9 mouse cellular contexts compared by ENCODE assay signal in the genomic region with DNA sequence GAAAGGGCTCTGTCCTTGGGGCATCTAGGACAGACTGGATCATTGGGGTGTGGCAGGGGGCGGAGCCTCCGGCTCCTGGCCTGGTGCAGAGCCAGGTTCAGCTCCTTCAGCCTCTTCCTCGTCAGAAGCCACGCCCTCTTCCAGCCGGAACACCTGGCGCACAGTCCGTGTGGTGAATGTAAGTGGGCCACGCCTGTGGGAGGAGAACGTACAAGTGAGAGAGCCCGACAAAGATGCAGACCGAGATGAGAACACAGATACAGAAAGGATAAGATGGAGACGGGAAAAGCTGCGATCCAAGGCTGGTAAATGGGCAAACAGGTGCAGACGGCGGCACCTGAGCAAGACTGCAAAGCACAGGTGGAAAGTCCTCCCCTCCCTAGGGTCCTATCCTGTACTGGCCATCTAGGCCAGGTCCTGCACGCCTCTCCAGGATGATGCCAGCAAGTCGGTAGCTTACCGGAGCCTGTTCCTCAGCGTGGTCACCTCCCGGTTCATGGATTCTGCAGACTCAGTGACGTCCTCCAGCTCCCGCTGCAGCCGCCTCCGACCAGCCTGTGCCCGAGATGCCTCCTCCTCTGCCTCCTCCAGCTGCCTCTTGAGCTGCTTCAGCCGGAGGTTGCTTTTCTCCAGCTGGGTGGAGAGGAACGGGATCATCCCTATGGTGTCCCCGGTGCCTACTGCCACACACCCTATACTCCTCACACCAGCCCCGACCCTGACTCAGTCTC. TPM values are rescaled to one million over a fixed set of nuclear protein-coding genes. Genes with fewer than 3 reads are reported as not detected.
DNase-seq lines count a peak whose midpoint lies in the region; ATAC-seq and TF ChIP-seq lines count a peak whose summit lies in the region.
"Had no signal": no experiment of that assay in that cellular context is flagged by ENCODE, and none has a peak within 500 bp of the region (broad histone marks: within the 10 kb centered on the region; RNA-seq: fewer than 3 reads in every experiment).

No protein-coding gene starts in this region.

- no peaks in the 10 kb centered on the region for H3K27me3 ChIP-seq in ES-Bruce4 (ENCODE audit: control insufficient read depth, insufficient read depth, low read length, poor library complexity, severe bottlenecking)
- peaks cover 54% of the 10 kb centered on the region for H3K27me3 ChIP-seq in embryonic facial prominence, embryonic 12.5 days
- peaks cover 24% of the 10 kb centered on the region for H3K27me3 ChIP-seq in lung, embryonic 16.5 days (ENCODE audit: control insufficient read depth, insufficient read depth, low read depth, low read length)
- H3K27me3 ChIP-seq in thymus, adult 2 months (ENCODE audit: control insufficient read depth, insufficient read depth, low read length), result peaks cover 6% of the 10 kb centered on the region; the same call in 1 of the 2 replicates

- peak overlapping the region; percentile 29 for H3K27ac ChIP-seq in ES-Bruce4 (ENCODE audit: insufficient read depth, low read length)
- H3K27ac ChIP-seq in embryonic facial prominence, embryonic 12.5 days, result no peak overlapping the region
- no peak overlapping the region for H3K27ac ChIP-seq in lung, embryonic 16.5 days (ENCODE audit: low read length)
- no peak overlapping the region for H3K27ac ChIP-seq in thymus, adult 2 months (ENCODE audit: control insufficient read depth, insufficient read depth, low read length)
- H3K27ac ChIP-seq: lung, embryonic 15.5 days had no signal

- H3K4me2 ChIP-seq in embryonic facial prominence, embryonic 12.5 days (replicated peaks), result peak overlapping the region; percentile 12; the same call in 1 of the 2 replicates
- H3K4me2 ChIP-seq in lung, embryonic 16.5 days (ENCODE audit: low read depth, low read length), result no peak overlapping the region
- H3K4me2 ChIP-seq: lung, embryonic 15.5 days had no signal

- TF ChIP-seq POLR2A in ES-Bruce4 (IDR thresholded peaks at IDR 0.05; ENCODE audit: insufficient read depth, low read length), result no peak
- TF ChIP-seq POLR2A in thymus, adult 2 months (IDR thresholded peaks at IDR 0.05; ENCODE audit: control insufficient read depth, extremely low read depth, insufficient read depth, low read length, poor library complexity), result no peak

- H3K9me3 ChIP-seq in ES-Bruce4 (replicated peaks; ENCODE audit: control insufficient read depth, insufficient read depth, low read length, poor library complexity, severe bottlenecking), result no peaks in the 10 kb centered on the region
- H3K9me3 ChIP-seq in embryonic facial prominence, embryonic 12.5 days, result no peaks in the 10 kb centered on the region
- H3K9me3 ChIP-seq in lung, embryonic 16.5 days (ENCODE audit: control insufficient read depth, low read length), result no peaks in the 10 kb centered on the region
- H3K9me3 ChIP-seq: lung, embryonic 15.5 days had no signal

- no peak for TF ChIP-seq CTCF in ES-Bruce4 (IDR thresholded peaks at IDR 0.05; ENCODE audit: low read depth, low read length)
- TF ChIP-seq CTCF in thymus, adult 2 months (IDR thresholded peaks at IDR 0.05; ENCODE audit: borderline replicate concordance, control insufficient read depth, extremely low read depth, insufficient read depth, low read length, poor library complexity), result no peak

- DNase-seq in frontal cortex, postnatal 10 days (ENCODE audit: low spot score in 2 of 2), result no peak
- no peak for DNase-seq in gastrocnemius, adult 18-20 months (ENCODE audit: low spot score)
- no peak for DNase-seq in gastrocnemius, postnatal 10 days
- DNase-seq in thymus, adult 2 months, result no peak

- peak overlapping the region; percentile 7; the same call in 1 of the 2 replicates for H3K9ac ChIP-seq in ES-Bruce4 (ENCODE audit: low read depth, poor library complexity, severe bottlenecking)
- no peak overlapping the region for H3K9ac ChIP-seq in embryonic facial prominence, embryonic 12.5 days
- H3K9ac ChIP-seq in lung, embryonic 16.5 days (ENCODE audit: low read length), result no peak overlapping the region
- H3K9ac ChIP-seq: lung, embryonic 15.5 days had no signal

- H3K36me3 ChIP-seq in ES-Bruce4 (ENCODE audit: control insufficient read depth, insufficient read depth, low read length, poor library complexity, severe bottlenecking), result no peaks in the 10 kb centered on the region
- H3K36me3 ChIP-seq in embryonic facial prominence, embryonic 12.5 days, result no peaks in the 10 kb centered on the region
- H3K36me3 ChIP-seq in lung, embryonic 16.5 days (ENCODE audit: control insufficient read depth, insufficient read depth, low read length), result no peaks in the 10 kb centered on the region
- H3K36me3 ChIP-seq in thymus, adult 2 months (ENCODE audit: control insufficient read depth, insufficient read depth, low read length), result no peaks in the 10 kb centered on the region
- H3K36me3 ChIP-seq: lung, embryonic 15.5 days had no signal

- TF ChIP-seq EP300 in ES-Bruce4 (IDR thresholded peaks at IDR 0.05; ENCODE audit: insufficient read depth, low read depth, low read length), result no peak; the same call in 1 of the 2 replicates

- H3K4me1 ChIP-seq in ES-Bruce4 (ENCODE audit: control insufficient read depth, insufficient read depth, low read length), result peaks cover 8% of the 10 kb centered on the region
- peaks cover 26% of the 10 kb centered on the region for H3K4me1 ChIP-seq in embryonic facial prominence, embryonic 12.5 days
- H3K4me1 ChIP-seq in lung, embryonic 16.5 days (replicated peaks; ENCODE audit: control insufficient read depth, insufficient read depth, low read length), result peaks cover 10% of the 10 kb centered on the region; the same call in 1 of the 2 replicates
- H3K4me1 ChIP-seq in thymus, adult 2 months (replicated peaks; ENCODE audit: control insufficient read depth, insufficient read depth, low read length), result no peaks in the 10 kb centered on the region

- WGBS in embryonic facial prominence, embryonic 12.5 days, result 7% methylated on average over 29 of the region's 29 CpGs
- WGBS in lung, embryonic 16.5 days, result 12% methylated on average over 29 of the region's 29 CpGs
- 12% methylated on average over 29 of the region's 29 CpGs for WGBS in thymus, adult 2 months

- ATAC-seq in frontal cortex, adult (ENCODE audit: low TSS enrichment), result peak; percentile 69
- ATAC-seq in embryonic facial prominence, embryonic 12.5 days (ENCODE audit: insufficient number of reproducible peaks, insufficient read depth, low FRiP score, low TSS enrichment), result no peak
- peak; percentile 63 for ATAC-seq in lung, embryonic 16.5 days (ENCODE audit: low read depth)

- peak overlapping the region; percentile 53 for H3K4me3 ChIP-seq in ES-Bruce4 (ENCODE audit: low read depth, low read length)
- no peak overlapping the region for H3K4me3 ChIP-seq in embryonic facial prominence, embryonic 12.5 days
- no peak overlapping the region for H3K4me3 ChIP-seq in lung, embryonic 16.5 days (ENCODE audit: low read length)
- H3K4me3 ChIP-seq in thymus, adult 2 months (ENCODE audit: control insufficient read depth, insufficient read depth, low read length), result no peak overlapping the region
- H3K4me3 ChIP-seq: lung, embryonic 15.5 days had no signal

RNA-seq across cellular contexts. Expression of gene Kcnc3, which starts 15.9 kb away (rescaled TPM):
- 12.3 and 15.5 TPM in 2 replicates for polyA plus RNA-seq in ES-Bruce4 (2011; ENCODE audit: insufficient read depth, insufficient read length, low read depth, missing spikeins)
- 0.70 and 0.79 TPM in 2 replicates for polyA plus RNA-seq in embryonic facial prominence, embryonic 12.5 days (2016; fragmentation: Nextera tagmentation; extraction: Ambion mirVana)
- polyA plus RNA-seq in lung, embryonic 16.5 days (2015; fragmentation: Nextera tagmentation; extraction: Ambion mirVana), result 1.5 and 2.1 TPM in 2 replicates
- total RNA-seq in gastrocnemius, adult 18-20 months (2021), result 1 to 10 TPM; 3.7 to 5.1 TPM
- 1 to 10 TPM; 1.4 to 1.6 TPM for total RNA-seq in gastrocnemius, postnatal 10 days (2021)
- 0.82 and 1.0 TPM in 2 replicates for polyA plus RNA-seq in thymus, adult 2 months (2012; rRNA removed)

RNA-seq across cellular contexts. Expression of gene Napsa, which starts 34.2 kb away (rescaled TPM):
- 0.97 and 1.1 TPM in 2 replicates for polyA plus RNA-seq in ES-Bruce4 (2011; ENCODE audit: insufficient read depth, insufficient read length, low read depth, missing spikeins)
- polyA plus RNA-seq in embryonic facial prominence, embryonic 12.5 days (2016; fragmentation: Nextera tagmentation; extraction: Ambion mirVana), result 1.1 and 1.3 TPM in 2 replicates
- 93.0 and 140 TPM in 2 replicates for polyA plus RNA-seq in lung, embryonic 16.5 days (2015; fragmentation: Nextera tagmentation; extraction: Ambion mirVana)
- total RNA-seq in gastrocnemius, adult 18-20 months (2021), result under 1 TPM; 0.47 to 0.91 TPM
- total RNA-seq in gastrocnemius, postnatal 10 days (2021), result under 1 TPM in 1 of 2 experiments, not detected in 1; 0.99 TPM
- 28.0 and 32.0 TPM in 2 replicates for polyA plus RNA-seq in thymus, adult 2 months (2012; rRNA removed)

RNA-seq across cellular contexts. Expression of gene Nr1h2, which starts 52.6 kb away (rescaled TPM):
- polyA plus RNA-seq in ES-Bruce4 (2011; ENCODE audit: insufficient read depth, insufficient read length, low read depth, missing spikeins), result 67.6 and 95.7 TPM in 2 replicates
- polyA plus RNA-seq in embryonic facial prominence, embryonic 12.5 days (2016; fragmentation: Nextera tagmentation; extraction: Ambion mirVana), result 68.1 and 68.6 TPM in 2 replicates
- 86.2 and 87.0 TPM in 2 replicates for polyA plus RNA-seq in lung, embryonic 16.5 days (2015; fragmentation: Nextera tagmentation; extraction: Ambion mirVana)
- total RNA-seq in gastrocnemius, adult 18-20 months (2021), result 10 to 100 TPM; 42.7 to 45.2 TPM
- 10 to 100 TPM; 27.4 to 35.4 TPM for total RNA-seq in gastrocnemius, postnatal 10 days (2021)
- polyA plus RNA-seq in thymus, adult 2 months (2012; rRNA removed), result 302 and 308 TPM in 2 replicates

RNA-seq across cellular contexts. Expression of gene Pold1, which starts 57.7 kb away (rescaled TPM):
- 81.9 and 86.6 TPM in 2 replicates for polyA plus RNA-seq in ES-Bruce4 (2011; ENCODE audit: insufficient read depth, insufficient read length, low read depth, missing spikeins)
- polyA plus RNA-seq in embryonic facial prominence, embryonic 12.5 days (2016; fragmentation: Nextera tagmentation; extraction: Ambion mirVana), result 125 and 130 TPM in 2 replicates
- 100 and 109 TPM in 2 replicates for polyA plus RNA-seq in lung, embryonic 16.5 days (2015; fragmentation: Nextera tagmentation; extraction: Ambion mirVana)
- total RNA-seq in gastrocnemius, adult 18-20 months (2021), result 1 to 10 TPM; 4.6 to 4.8 TPM
- 10 to 100 TPM in 1 of 2 experiments, 1 to 10 TPM in 1; 8.1 to 14.7 TPM for total RNA-seq in gastrocnemius, postnatal 10 days (2021)
- 208 and 235 TPM in 2 replicates for polyA plus RNA-seq in thymus, adult 2 months (2012; rRNA removed)

Comparison
In these comparisons a context has a peak if more than half of its experiments do, and no peak if none do; other contexts are left out.
1. RNA of gene Napsa, which starts 34.2 kb away (polyA plus RNA-seq): 93.0 to 140 TPM in lung, embryonic 16.5 days and 28.0 to 32.0 TPM in thymus, adult 2 months; 0.97 to 1.1 TPM in ES-Bruce4 and 1.1 to 1.3 TPM in embryonic facial prominence, embryonic 12.5 days; every median in the first group is over 10 times any median in the second.